Mouse (Mus musculus) adrenal gland, adult 18-20 months (tissue): ENCODE results near the gene Lgals3bp. TPM values are rescaled to one million over a fixed set of nuclear protein-coding genes. Genes with fewer than 3 reads are reported as not detected.
A peak's percentile ranks its signal among the peaks of the same experiment; 100 is the strongest.

ENCODE experiments used
- DNase-seq, 2 experiments: peaks; one replicate each; pipeline ENCODE4 v3.0.0; 2021 to 2022; ENCODE audit warnings: low spot score in 2 of 2
- total RNA-seq, 2 experiments: library from RNA; stranded (reverse); gene quantifications; 1 replicate in 1 of 2; 2 replicates in 1 of 2; pipeline ENCODE4 v1.2.3; 2021

Lgals3bp gene
- total RNA-seq, 2 experiments from 2014 or later, result 92.6 to 128 TPM

GRCm38 (mm10) chr11:118368330-118368729 is 33.6 kb downstream of the Lgals3bp start:
- DNase-seq, result peak in 1 of 2 experiments; percentile 35

GRCm38 (mm10) chr11:118366559-118366958 is 35.3 kb downstream of the Lgals3bp start:
- DNase-seq, result peak in 1 of 2 experiments; percentile 8

- DNase-seq, result peak in 1 of 2 experiments; percentile 20
Measured at GRCm38 (mm10) chr11:118366108-118366507, 35.8 kb downstream of the Lgals3bp start.

- peak in 1 of 2 experiments; percentile 29 for DNase-seq
Measured at GRCm38 (mm10) chr11:118365171-118365570, 36.7 kb downstream of the Lgals3bp start.

- no peak for DNase-seq
Measured at GRCm38 (mm10) chr11:118364021-118364420, 37.9 kb downstream of the Lgals3bp start.

GRCm38 (mm10) chr11:118362971-118363518 is 38.8 kb downstream of the Lgals3bp start:
- no peak for DNase-seq

- no peak for DNase-seq
Measured at GRCm38 (mm10) chr11:118362501-118362900, 39.4 kb downstream of the Lgals3bp start.

- DNase-seq, result no peak
Measured at GRCm38 (mm10) chr11:118360907-118361341, 41.0 kb downstream of the Lgals3bp start.

GRCm38 (mm10) chr11:118360491-118360890 is 41.4 kb downstream of the Lgals3bp start:
- DNase-seq, result no peak

GRCm38 (mm10) chr11:118355640-118356039 is 46.3 kb downstream of the Lgals3bp start, which contains the start of gene Timp2:
Timp2 (minus strand) TSS chr11:118355740.
- DNase-seq, result no peak

GRCm38 (mm10) chr11:118355205-118355604 is 46.7 kb downstream of the Lgals3bp start:
- peak; percentile 76 to 86 for DNase-seq

GRCm38 (mm10) chr11:118354636-118355191 is 47.2 kb downstream of the Lgals3bp start:
- DNase-seq, result peak in 1 of 2 experiments; percentile 16

- DNase-seq, result no peak
Measured at GRCm38 (mm10) chr11:118349494-118349893, 52.4 kb downstream of the Lgals3bp start.

GRCm38 (mm10) chr11:118348877-118349276 is 53.0 kb downstream of the Lgals3bp start:
- DNase-seq, result no peak

GRCm38 (mm10) chr11:118348419-118348818 is 53.5 kb downstream of the Lgals3bp start:
- no peak for DNase-seq

GRCm38 (mm10) chr11:118347911-118348310 is 54.0 kb downstream of the Lgals3bp start:
- no peak for DNase-seq

GRCm38 (mm10) chr11:118347391-118347790 is 54.5 kb downstream of the Lgals3bp start:
- no peak for DNase-seq

GRCm38 (mm10) chr11:118346395-118347096 is 55.3 kb downstream of the Lgals3bp start:
- DNase-seq, result no peak

GRCm38 (mm10) chr11:118345693-118346092 is 56.2 kb downstream of the Lgals3bp start:
- DNase-seq, result no peak

GRCm38 (mm10) chr11:118343629-118344028 is 58.3 kb downstream of the Lgals3bp start:
- DNase-seq, result no peak
